Mouse (Mus musculus) brain, embryonic 14.5 days (tissue): ENCODE measurements around the gene F11r.

ENCODE experiments used
- CTCF ChIP-seq: fragments of 200-500 bp; IDR thresholded peaks from 2 replicates; pipeline ENCODE4 v1.5.1; 2012; ENCODE audit warnings: inconsistent platforms, mild to moderate bottlenecking, moderate library complexity, borderline replicate concordance; ENCODE audit not compliant: insufficient read depth, insufficient read length; ENCODE audit errors: extremely low read depth
- POLR2A ChIP-seq: fragments of 200-500 bp; IDR thresholded peaks from 2 replicates; pipeline ENCODE4 v1.6.1; 2012; ENCODE audit warnings: mild to moderate bottlenecking, inconsistent platforms, borderline replicate concordance; ENCODE audit not compliant: poor library complexity, insufficient read depth, insufficient read length, severe bottlenecking; ENCODE audit errors: extremely low read depth

DNA sequence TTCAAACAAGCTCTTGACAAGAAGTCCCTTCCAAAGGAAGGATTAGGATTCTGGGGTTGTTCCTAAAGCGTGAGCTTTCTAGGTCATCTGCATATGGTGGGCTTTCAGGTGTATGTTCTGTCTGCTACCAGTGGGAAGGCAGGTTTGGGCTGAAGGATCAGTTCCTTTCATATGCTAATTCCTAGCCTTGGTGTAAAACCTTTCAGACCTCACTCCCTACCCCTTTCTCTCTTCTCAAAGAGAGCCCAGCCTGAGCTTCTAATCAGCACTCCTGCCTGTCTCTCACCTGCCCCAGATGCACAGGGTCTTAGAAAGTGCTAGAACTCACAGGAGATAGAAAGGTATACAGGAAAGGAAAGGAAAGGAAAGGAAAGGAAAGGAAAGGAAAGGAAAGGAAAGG lies 34.1 kb downstream of the F11r start:
- no peak for TF ChIP-seq POLR2A
- TF ChIP-seq CTCF: no peak
